Comparison of ENCODE assay signal across 27 mouse cellular contexts in genomic region chr8:89454197-89454596, GRCm38 (mm10).
A peak's percentile ranks its signal among the peaks of the same experiment; 100 is the strongest.
DNase-seq lines count a peak whose midpoint lies in the region; ATAC-seq and TF ChIP-seq lines count a peak whose summit lies in the region.
"Had no signal": no experiment of that assay in that cellular context is flagged by ENCODE, and none has a peak within 500 bp of the region (broad histone marks: within the 10 kb centered on the region; RNA-seq: fewer than 3 reads in every experiment).

No protein-coding gene starts in this region.

- no peak for TF ChIP-seq POLR2A in kidney, adult 2 months (IDR thresholded peaks at IDR 0.05; ENCODE audit: low read depth, low read length)

- no peak overlapping the region for H3K9ac ChIP-seq in kidney, embryonic 14.5 days (ENCODE audit: low read depth, low read length)
- H3K9ac ChIP-seq: embryonic facial prominence, embryonic 13.5 days; forebrain, embryonic 12.5 days; forebrain, embryonic 15.5 days; hindbrain, embryonic 13.5 days; intestine, embryonic 15.5 days had no signal

- no peak overlapping the region for H3K4me2 ChIP-seq in kidney, embryonic 14.5 days (replicated peaks; ENCODE audit: low read depth, low read length)
- H3K4me2 ChIP-seq: forebrain, embryonic 12.5 days; forebrain, embryonic 15.5 days; heart, embryonic 11.5 days; hindbrain, embryonic 13.5 days; intestine, embryonic 15.5 days had no signal

- 0 out of 2 replicates have a peak overlapping the region, but pooled peaks have one; percentile 47 for H3K27ac ChIP-seq in kidney, adult 2 months (ENCODE audit: insufficient read depth, low read depth, low read length)
- no peak overlapping the region for H3K27ac ChIP-seq in kidney, embryonic 14.5 days (ENCODE audit: low read depth, low read length)
- H3K27ac ChIP-seq in limb, embryonic 10.5 days: peak overlapping the region; percentile 82
- H3K27ac ChIP-seq: embryonic facial prominence, embryonic 10.5 days; embryonic facial prominence, embryonic 13.5 days; forebrain, embryonic 12.5 days; forebrain, embryonic 15.5 days; hindbrain, embryonic 10.5 days; hindbrain, embryonic 13.5 days; intestine, embryonic 15.5 days had no signal

- H3K9me3 ChIP-seq in kidney, embryonic 14.5 days (ENCODE audit: control insufficient read depth, low read length): no peaks in the 10 kb centered on the region; the same call in 1 of the 2 replicates
- no peaks in the 10 kb centered on the region for H3K9me3 ChIP-seq in limb, embryonic 10.5 days (replicated peaks)
- H3K9me3 ChIP-seq: embryonic facial prominence, embryonic 10.5 days; forebrain, embryonic 12.5 days; forebrain, embryonic 15.5 days; intestine, embryonic 15.5 days had no signal

- no peaks in the 10 kb centered on the region for H3K36me3 ChIP-seq in kidney, adult 2 months (ENCODE audit: control insufficient read depth, insufficient read depth, low read length)
- H3K36me3 ChIP-seq in kidney, embryonic 14.5 days (ENCODE audit: control insufficient read depth, insufficient read depth, low read length): no peaks in the 10 kb centered on the region
- no peaks in the 10 kb centered on the region for H3K36me3 ChIP-seq in limb, embryonic 10.5 days
- H3K36me3 ChIP-seq: embryonic facial prominence, embryonic 10.5 days; embryonic facial prominence, embryonic 13.5 days; forebrain, embryonic 12.5 days; forebrain, embryonic 15.5 days; G1E; hindbrain, embryonic 10.5 days; hindbrain, embryonic 13.5 days; intestine, embryonic 15.5 days had no signal

- H3K4me1 ChIP-seq in kidney, adult 2 months (ENCODE audit: control insufficient read depth, insufficient read depth, low read length): peaks cover 7% of the 10 kb centered on the region; the same call in 1 of the 2 replicates
- no peaks in the 10 kb centered on the region; the same call in 1 of the 2 replicates for H3K4me1 ChIP-seq in kidney, embryonic 14.5 days (ENCODE audit: control insufficient read depth, insufficient read depth, low read length)
- peaks cover 41% of the 10 kb centered on the region for H3K4me1 ChIP-seq in limb, embryonic 10.5 days
- H3K4me1 ChIP-seq: forebrain, embryonic 12.5 days; forebrain, embryonic 15.5 days; hindbrain, embryonic 13.5 days; intestine, embryonic 15.5 days had no signal

- H3K4me3 ChIP-seq in kidney, adult 2 months (ENCODE audit: insufficient read depth, low read depth, low read length): no peak overlapping the region
- H3K4me3 ChIP-seq in kidney, embryonic 14.5 days (ENCODE audit: low read length): no peak overlapping the region
- no peak overlapping the region for H3K4me3 ChIP-seq in limb, embryonic 10.5 days
- H3K4me3 ChIP-seq: embryonic facial prominence, embryonic 10.5 days; embryonic facial prominence, embryonic 13.5 days; erythroblast, embryonic 14.5 days; forebrain, embryonic 12.5 days; forebrain, embryonic 15.5 days; hindbrain, embryonic 10.5 days; hindbrain, embryonic 13.5 days; intestine, embryonic 15.5 days had no signal

- 68% methylated on average over 7 of the region's 7 CpGs for WGBS in kidney, adult 2 months
- WGBS in kidney, embryonic 14.5 days: 70% methylated on average over 7 of the region's 7 CpGs
- WGBS in limb, embryonic 10.5 days: 64% methylated on average over 7 of the region's 7 CpGs

- no peak for DNase-seq in kidney, adult 2 months
- peak; percentile 11 for DNase-seq in Muller cell, postnatal 12 days (ENCODE audit: inconsistent ontology term)
- DNase-seq in limb, embryonic 10.5 days (ENCODE audit: low spot score): no peak
- DNase-seq in gastrocnemius, postnatal 10 days: no peak
- no peak for DNase-seq in thymus, postnatal 25 days
- DNase-seq: adrenal gland, postnatal 10 days; adrenal gland, postnatal 36 days; B cell, adult 2 months; cerebellum, adult 18-20 months; cerebellum, adult 9-11 months; cerebellum, postnatal 25 days; embryo, embryonic 11 days; gastrocnemius, postnatal 36 days; heart, postnatal 36 days had no signal

- no peak for ATAC-seq in kidney, embryonic 14.5 days (ENCODE audit: low FRiP score, low TSS enrichment)
- ATAC-seq: CD4-positive, CD25-positive, alpha-beta regulatory T cell, adult 4 months; forebrain, embryonic 15.5 days; hindbrain, embryonic 16.5 days; intestine, embryonic 15.5 days had no signal

- no peaks in the 10 kb centered on the region for H3K27me3 ChIP-seq in kidney, adult 2 months (replicated peaks; ENCODE audit: control insufficient read depth, insufficient read depth, low read length)
- H3K27me3 ChIP-seq in kidney, embryonic 14.5 days (ENCODE audit: control insufficient read depth, insufficient read depth, low read length): peaks cover 3% of the 10 kb centered on the region; the same call in 1 of the 2 replicates
- H3K27me3 ChIP-seq in limb, embryonic 10.5 days (ENCODE audit: low read depth, poor library complexity, severe bottlenecking): peaks cover 8% of the 10 kb centered on the region; the same call in 1 of the 2 replicates
- H3K27me3 ChIP-seq: forebrain, embryonic 12.5 days; forebrain, embryonic 15.5 days; intestine, embryonic 15.5 days had no signal

- TF ChIP-seq CTCF in kidney, adult 2 months (conservative IDR thresholded peaks at IDR 0.05; ENCODE audit: insufficient read depth, insufficient read length, low read depth, low read length): no peak
